Mouse (Mus musculus) neural tube, embryonic 14.5 days (tissue): Measurements from ENCODE around the gene Fry. TPM values are rescaled to one million over a fixed set of nuclear protein-coding genes. Genes with fewer than 3 reads are reported as not detected.

Experiments used
- ATAC-seq: fragments of 200-750 bp; cut with Nextera tagmentation; 2 replicates; pipeline ENCODE4 v1.8.0; 2017; ENCODE audit warnings: low read depth, mild to moderate bottlenecking, moderate TSS enrichment, moderate library complexity
- H3K27ac ChIP-seq: fragments of 300-500 bp; sonication (generic); 2 replicates; pipeline ENCODE4 v1.5.1; 2014; ENCODE audit warnings: low read depth, mild to moderate bottlenecking, control low read depth, low read length, moderate library complexity, mixed read lengths
- H3K27me3 ChIP-seq: fragments of 300-500 bp; sonication (generic); 2 replicates; pipeline ENCODE4 v1.6.1; 2014; ENCODE audit warnings: low read length; ENCODE audit not compliant: control insufficient read depth, insufficient read depth
- H3K36me3 ChIP-seq: fragments of 300-500 bp; sonication (generic); 2 replicates; pipeline ENCODE4 v1.6.1; 2014; ENCODE audit warnings: low read length, mixed read lengths; ENCODE audit not compliant: control insufficient read depth, insufficient read depth
- H3K4me1 ChIP-seq: fragments of 300-500 bp; sonication (generic); 2 replicates; pipeline ENCODE4 v1.6.1; 2014; ENCODE audit warnings: low read length; ENCODE audit not compliant: control insufficient read depth, insufficient read depth
- H3K4me2 ChIP-seq: fragments of 300-500 bp; sonication (generic); 2 replicates; pipeline ENCODE4 v1.6.1; 2014; ENCODE audit warnings: mild to moderate bottlenecking, low read depth, low read length, control low read depth
- H3K4me3 ChIP-seq: fragments of 300-500 bp; sonication (generic); 2 replicates; pipeline ENCODE4 v1.5.1; 2014; ENCODE audit warnings: low read depth, low read length, control low read depth, mixed read lengths
- H3K9ac ChIP-seq: fragments of 300-500 bp; sonication (generic); replicated peaks from 2 replicates; pipeline ENCODE4 v1.6.1; 2014; ENCODE audit warnings: low read depth, mild to moderate bottlenecking, control low read depth, low read length, mixed read lengths
- H3K9me3 ChIP-seq: fragments of 300-500 bp; sonication (generic); 2 replicates; pipeline ENCODE4 v1.6.1; 2016; ENCODE audit warnings: low read length; ENCODE audit not compliant: control insufficient read depth
- WGBS: fragments of 180-500 bp; shearing (Covaris S2); extraction: QIAGEN DNeasy Blood & Tissue Kit; methylation state at CpG from one replicate; pipeline ENCODE4 v1.1.7; 2014; 5-methylcytosine and 5-hydroxymethylcytosine counted together
- polyA plus RNA-seq: library from polyadenylated mRNA; unstranded; fragments of >200 nt; fragmentation: Nextera tagmentation; extraction: Ambion mirVana; gene quantifications from 2 replicates; pipeline ENCODE4 v1.2.1, GENCODE M21; 2014

Fry gene
- polyA plus RNA-seq, 1 experiment from 2014 or later = 85.1 TPM

- peak overlapping the region; percentile 68 for H3K4me2 ChIP-seq
- WGBS = 58% methylated on average over 5 of the region's 5 CpGs
- H3K4me1 ChIP-seq = peaks cover 24% of the 10 kb centered on the region
- ATAC-seq = no peak
- H3K36me3 ChIP-seq = no peaks in the 10 kb centered on the region
- H3K9me3 ChIP-seq = no peaks in the 10 kb centered on the region
- H3K4me3 ChIP-seq = peak overlapping the region; percentile 51
- H3K27ac ChIP-seq = no peak overlapping the region
- peak overlapping the region; percentile 76; the same call in 1 of the 2 replicates for H3K9ac ChIP-seq
- no peaks in the 10 kb centered on the region for H3K27me3 ChIP-seq
These were observed 144.3 kb downstream of the Fry start for GRCm38 (mm10) chr5:150262717-150263103.

GRCm38 (mm10) chr5:150263162-150263561, 144.7 kb downstream of the Fry start:
- H3K27me3 ChIP-seq = no peaks in the 10 kb centered on the region
- no peaks in the 10 kb centered on the region for H3K36me3 ChIP-seq
- H3K9me3 ChIP-seq = no peaks in the 10 kb centered on the region
- H3K4me1 ChIP-seq = peaks cover 23% of the 10 kb centered on the region
- no peak overlapping the region for H3K9ac ChIP-seq
- H3K27ac ChIP-seq = no peak overlapping the region
- no peak overlapping the region for H3K4me3 ChIP-seq
- no peak for ATAC-seq
- H3K4me2 ChIP-seq = peak overlapping the region; percentile 68; the same call in 1 of the 2 replicates
- WGBS = 77% methylated on average over 12 of the region's 12 CpGs

- peaks cover 19% of the 10 kb centered on the region for H3K4me1 ChIP-seq
- ATAC-seq = no peak
- 75% methylated on average over 6 of the region's 6 CpGs for WGBS
These were observed 145.2 kb downstream of the Fry start for GRCm38 (mm10) chr5:150263656-150264055.

GRCm38 (mm10) chr5:150265005-150265404, 146.6 kb downstream of the Fry start:
- Histone ChIP-seq H3K9me3 (no peaks in the 10 kb centered on the region), H3K27ac (no peak overlapping the region), H3K4me1 (peaks cover 19% of the 10 kb centered on the region), H3K27me3 (no peaks in the 10 kb centered on the region), H3K9ac (no peak overlapping the region), H3K4me2 (no peak overlapping the region), H3K4me3 (no peak overlapping the region), H3K36me3 (no peaks in the 10 kb centered on the region)
- no peak for ATAC-seq
- WGBS = 48% methylated on average over 1 of the region's 1 CpGs

More at GRCm38 (mm10) chr5:150263656-150264055, 145.2 kb downstream of the Fry start:
- H3K4me3 ChIP-seq = no peak overlapping the region
- no peak overlapping the region for H3K4me2 ChIP-seq
- no peaks in the 10 kb centered on the region for H3K36me3 ChIP-seq
- H3K9ac ChIP-seq = no peak overlapping the region
- H3K27me3 ChIP-seq = no peaks in the 10 kb centered on the region
- no peaks in the 10 kb centered on the region for H3K9me3 ChIP-seq
- no peak overlapping the region for H3K27ac ChIP-seq

GRCm38 (mm10) chr5:150265953-150266352, 147.5 kb downstream of the Fry start:
- no peak overlapping the region for H3K27ac ChIP-seq
- H3K9me3 ChIP-seq = no peaks in the 10 kb centered on the region
- H3K4me3 ChIP-seq = no peak overlapping the region
- H3K27me3 ChIP-seq = no peaks in the 10 kb centered on the region
- H3K4me1 ChIP-seq = peaks cover 19% of the 10 kb centered on the region
- H3K36me3 ChIP-seq = no peaks in the 10 kb centered on the region
- WGBS = 54% methylated on average over 2 of the region's 2 CpGs
- no peak for ATAC-seq
- no peak overlapping the region for H3K9ac ChIP-seq
- H3K4me2 ChIP-seq = no peak overlapping the region

- Histone ChIP-seq H3K36me3 (no peaks in the 10 kb centered on the region), H3K4me2 (no peak overlapping the region), H3K27me3 (no peaks in the 10 kb centered on the region), H3K4me3 (no peak overlapping the region), H3K9me3 (no peaks in the 10 kb centered on the region), H3K4me1 (no peaks in the 10 kb centered on the region), H3K27ac (no peak overlapping the region), H3K9ac (no peak overlapping the region)
- 97% methylated on average over 3 of the region's 3 CpGs for WGBS
- no peak for ATAC-seq
These were observed 149.8 kb downstream of the Fry start for GRCm38 (mm10) chr5:150268261-150268660.

GRCm38 (mm10) chr5:150270468-150270867, 152.0 kb downstream of the Fry start:
- no peaks in the 10 kb centered on the region; the same call in 1 of the 2 replicates for H3K36me3 ChIP-seq
- H3K4me1 ChIP-seq = no peaks in the 10 kb centered on the region
- H3K4me3 ChIP-seq = no peak overlapping the region
- no peak overlapping the region for H3K27ac ChIP-seq
- 90% methylated on average over 4 of the region's 4 CpGs for WGBS
- no peak for ATAC-seq
- no peak overlapping the region for H3K9ac ChIP-seq
- H3K9me3 ChIP-seq = no peaks in the 10 kb centered on the region
- no peak overlapping the region for H3K4me2 ChIP-seq
- no peaks in the 10 kb centered on the region for H3K27me3 ChIP-seq

- no peaks in the 10 kb centered on the region for H3K27me3 ChIP-seq
- WGBS = 91% methylated on average over 9 of the region's 9 CpGs
- no peaks in the 10 kb centered on the region for H3K9me3 ChIP-seq
- no peak for ATAC-seq
- H3K4me2 ChIP-seq = no peak overlapping the region
- no peak overlapping the region for H3K4me3 ChIP-seq
- no peaks in the 10 kb centered on the region for H3K4me1 ChIP-seq
- H3K27ac ChIP-seq = no peak overlapping the region
- no peak overlapping the region for H3K9ac ChIP-seq
- H3K36me3 ChIP-seq = no peaks in the 10 kb centered on the region; the same call in 1 of the 2 replicates
These were observed 153.7 kb downstream of the Fry start for GRCm38 (mm10) chr5:150272173-150272572.

GRCm38 (mm10) chr5:150275314-150275713, 156.9 kb downstream of the Fry start:
- ATAC-seq = no peak
- H3K36me3 ChIP-seq = no peaks in the 10 kb centered on the region; the same call in 1 of the 2 replicates
- H3K4me2 ChIP-seq = no peak overlapping the region
- WGBS = 94% methylated on average over 6 of the region's 6 CpGs
- H3K27me3 ChIP-seq = no peaks in the 10 kb centered on the region
- H3K9me3 ChIP-seq = no peaks in the 10 kb centered on the region
- no peaks in the 10 kb centered on the region for H3K4me1 ChIP-seq
- no peak overlapping the region for H3K9ac ChIP-seq
- H3K27ac ChIP-seq = no peak overlapping the region
- H3K4me3 ChIP-seq = no peak overlapping the region
